Mouse (Mus musculus) heart, postnatal 0 days (tissue): Measurements from ENCODE around the gene Ibtk.

Source experiments
- CTCF ChIP-seq: IDR thresholded peaks from 2 replicates; pipeline ENCODE4 v1.5.1; 2016; ENCODE audit warnings: antibody characterized with exemption, control low read depth, low read depth
- EP300 ChIP-seq: IDR thresholded peaks from 2 replicates; pipeline ENCODE4 v1.6.1; 2016; ENCODE audit warnings: antibody characterized with exemption, low read depth

DNA sequence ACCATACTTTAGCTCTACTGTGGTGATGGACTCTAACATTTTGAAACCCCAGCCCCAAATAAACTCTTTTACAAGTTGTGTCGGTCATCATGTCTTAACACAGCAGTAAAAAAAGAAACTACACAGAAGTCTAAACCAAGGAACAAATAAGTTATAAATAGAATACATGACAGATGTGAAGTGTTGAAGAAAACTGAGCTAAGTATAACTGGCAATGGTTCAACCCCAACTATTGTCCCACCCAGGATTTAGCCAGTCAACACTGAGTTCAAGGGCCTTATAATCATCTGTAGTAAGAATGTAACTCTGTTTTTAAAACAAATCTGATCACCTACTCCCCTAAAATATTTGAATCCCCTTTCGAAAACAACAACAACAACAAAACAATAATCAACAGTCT lies 3.6 kb downstream of the Ibtk start:
- TF ChIP-seq CTCF (no peak), EP300 (no peak)
